Mouse (Mus musculus) T-helper 2 cell (primary cell): ENCODE measurements at regions not wholly inside any gene's neighbourhood (a gene's known extent, or its start where the extent isn't known, plus 50 kb on each side); places are given as distances from the start of the nearest gene placed in this dataset.

Source experiments
- in situ Hi-C: fragments of 300-600 bp; cut with MboI, MseI; formaldehyde crosslinking; loops from one replicate; pipeline ENCODE4 v1.15.1; 2025; ENCODE audit warnings: high pct_unique_total_duplicates

DNA sequence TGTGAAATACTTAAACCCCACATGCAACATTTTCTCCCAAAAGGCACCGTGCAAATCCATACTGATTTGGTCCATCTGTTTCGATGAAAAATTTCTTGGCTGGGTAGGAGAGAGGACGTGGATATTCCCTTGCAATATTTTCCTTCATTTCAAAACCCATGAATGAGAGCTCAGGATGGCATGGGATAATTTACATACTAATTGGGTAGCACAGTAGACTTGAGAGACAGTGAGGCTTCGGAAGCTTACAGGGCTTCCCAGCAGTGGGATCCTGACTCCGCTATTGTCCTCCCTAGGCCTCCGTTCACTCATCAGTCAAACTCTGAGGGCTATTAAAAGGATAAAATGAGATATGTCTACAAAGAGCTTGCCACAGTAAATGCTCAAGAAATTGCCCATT, 59.8 kb downstream of the Sox3 start:
- in situ Hi-C loops: loop anchor here (25.0 kb wide), 1 partner anchor 671 kb away; no protein-coding TSS in a partner anchor

DNA sequence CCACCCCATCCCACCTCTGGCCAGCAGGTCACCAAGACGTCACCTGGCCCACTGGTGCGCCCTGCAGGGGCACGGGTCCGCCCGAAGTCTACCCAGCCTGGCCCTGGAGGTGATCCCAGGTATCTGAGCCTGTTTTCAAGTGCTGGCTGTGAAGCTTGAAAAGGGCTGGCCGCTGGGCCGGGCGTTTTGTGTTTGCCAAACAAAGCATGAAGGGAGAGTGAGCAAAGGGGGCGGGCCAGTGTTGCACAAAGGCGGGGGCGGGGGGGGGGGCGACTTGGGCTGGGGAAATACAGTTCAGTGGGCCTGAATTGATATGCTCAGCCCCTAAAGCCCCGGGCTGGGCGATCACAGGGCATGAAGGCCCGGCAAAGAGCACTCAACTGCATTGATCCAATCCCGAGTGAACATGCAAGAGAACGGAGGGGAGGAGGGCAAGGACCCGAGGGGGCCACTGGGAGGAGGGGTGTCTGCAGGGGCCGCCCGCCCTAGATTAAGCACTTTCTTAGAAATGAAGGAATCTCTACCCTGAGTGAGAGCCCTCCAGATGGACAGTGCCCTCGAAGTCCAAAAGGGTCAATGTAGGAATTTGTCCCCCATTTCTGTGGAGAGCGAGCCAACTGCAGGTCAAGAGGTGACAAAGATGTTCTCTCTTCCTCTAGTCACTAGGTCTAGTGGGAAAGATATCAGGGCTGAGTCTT, 61.8 kb downstream of the Sox3 start:
- in situ Hi-C loops: loop anchor here (25.0 kb wide), 1 partner anchor 669 kb away; no protein-coding TSS in a partner anchor

GRCm38 (mm10) chrX:60825181-60826080, 67.8 kb downstream of the Sox3 start:
- in situ Hi-C loops: loop anchor here (25.0 kb wide), 1 partner anchor 663 kb away; no protein-coding TSS in a partner anchor

- in situ Hi-C loops: no loop called here
Observed at GRCm38 (mm10) chrX:60798567-60798966, 94.7 kb downstream of the Sox3 start.

- in situ Hi-C loops: no loop called here
Observed at GRCm38 (mm10) chrX:60780766-60781165, 112.5 kb downstream of the Sox3 start.

DNA sequence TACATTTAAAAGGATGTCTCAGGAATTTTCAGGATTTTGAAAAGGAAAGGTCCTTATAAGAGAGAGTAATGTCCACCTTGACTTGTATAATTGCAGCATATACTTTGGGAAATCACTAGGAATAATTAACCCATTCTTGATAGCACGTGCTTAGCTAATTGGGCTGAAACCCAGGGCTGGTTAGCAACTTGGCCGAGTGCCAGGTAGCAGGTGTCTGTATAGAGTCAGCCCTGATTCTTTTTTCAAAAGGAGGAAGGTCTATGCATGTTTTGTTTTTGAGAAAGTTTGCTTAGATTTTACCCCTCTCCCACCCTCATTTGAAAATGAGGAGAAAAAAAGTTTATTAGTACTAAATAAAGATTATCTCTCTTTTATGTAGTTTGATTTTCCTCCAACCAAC, 113.1 kb downstream of the Sox3 start:
- in situ Hi-C loops: no loop called here

GRCm38 (mm10) chrX:60773645-60774044, 119.6 kb downstream of the Sox3 start:
- in situ Hi-C loops: no loop called here

DNA sequence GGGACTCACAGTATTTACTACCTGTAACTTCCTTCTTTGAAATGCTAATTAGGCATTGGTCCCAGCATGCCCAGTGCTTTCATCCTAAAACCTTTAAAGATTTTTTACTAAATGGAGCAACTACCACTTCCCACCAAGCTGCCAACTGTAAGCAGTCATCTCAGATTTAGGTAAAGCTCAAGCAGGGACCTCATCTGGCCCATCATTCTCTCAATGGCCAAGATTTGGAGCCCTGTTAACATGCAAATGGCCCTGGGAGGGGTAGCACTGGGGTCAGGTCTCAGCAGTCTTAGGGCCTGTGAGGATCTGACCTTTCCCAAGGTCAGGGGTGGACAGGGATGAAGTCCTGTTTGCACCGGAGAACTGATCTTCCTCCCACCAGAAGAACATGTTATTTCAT, 120.8 kb downstream of the Sox3 start:
- in situ Hi-C loops: no loop called here

GRCm38 (mm10) chrX:60750456-60750855, 142.8 kb downstream of the Sox3 start:
- in situ Hi-C loops: no loop called here

GRCm38 (mm10) chrX:60743971-60744370, 149.3 kb downstream of the Sox3 start:
- in situ Hi-C loops: no loop called here

GRCm38 (mm10) chrX:60743020-60743707, 150.1 kb downstream of the Sox3 start:
- in situ Hi-C loops: no loop called here

DNA sequence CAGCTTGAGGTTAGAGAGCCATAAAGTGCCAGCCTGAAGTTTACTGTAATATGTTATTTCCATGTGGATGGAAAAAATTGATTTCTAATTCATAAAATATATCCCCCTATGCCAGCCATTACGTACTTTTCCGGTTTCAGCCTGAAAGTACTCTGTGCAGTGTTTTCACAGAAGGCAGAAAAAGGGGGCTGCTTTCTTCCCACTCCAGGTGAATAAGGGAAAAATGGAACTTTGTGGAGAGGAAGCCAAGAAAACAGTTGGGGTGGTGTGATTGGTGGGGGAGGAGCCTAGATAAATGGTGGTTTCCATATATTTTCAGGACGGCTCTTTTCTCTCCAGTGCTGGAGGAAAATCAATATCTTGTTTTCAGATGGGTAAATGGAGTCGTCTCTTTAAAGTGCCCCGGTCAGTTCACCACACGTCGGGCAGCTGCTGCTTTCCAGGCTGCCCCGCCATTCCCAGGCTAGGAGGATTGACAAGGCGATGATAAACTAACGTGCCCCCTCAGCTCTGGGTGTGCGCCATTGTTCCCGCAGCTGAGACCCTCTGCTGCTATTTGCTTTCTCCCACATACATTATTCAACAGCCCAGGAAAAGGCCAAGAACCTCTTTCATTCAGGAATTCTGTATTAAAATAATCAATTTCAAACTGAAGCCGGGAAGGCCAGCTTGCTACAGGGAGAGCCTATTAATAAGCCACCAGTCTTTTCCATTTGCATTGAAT, 127.1 kb upstream of the Atp11c start:
- in situ Hi-C loops: no loop called here

DNA sequence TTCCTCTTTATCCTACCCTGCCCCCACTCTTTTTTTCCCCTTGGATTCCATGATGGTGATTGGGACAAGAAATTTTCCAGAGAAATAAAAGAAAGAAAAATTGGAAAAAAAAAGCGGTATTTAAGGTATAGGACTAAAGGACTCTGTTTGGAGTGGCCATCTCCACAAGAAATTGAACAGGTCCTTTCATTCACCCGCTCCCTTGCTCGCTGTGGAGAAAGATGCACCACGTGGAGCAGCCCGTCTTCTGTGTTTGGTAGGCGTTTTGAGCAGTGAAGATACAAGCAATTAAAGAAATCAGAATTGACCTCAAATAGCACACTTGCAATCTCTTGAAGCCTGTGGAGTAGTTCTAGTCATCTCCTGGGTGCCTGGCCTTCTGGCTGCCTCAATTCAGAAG, 126.3 kb upstream of the Atp11c start:
- in situ Hi-C loops: no loop called here

DNA sequence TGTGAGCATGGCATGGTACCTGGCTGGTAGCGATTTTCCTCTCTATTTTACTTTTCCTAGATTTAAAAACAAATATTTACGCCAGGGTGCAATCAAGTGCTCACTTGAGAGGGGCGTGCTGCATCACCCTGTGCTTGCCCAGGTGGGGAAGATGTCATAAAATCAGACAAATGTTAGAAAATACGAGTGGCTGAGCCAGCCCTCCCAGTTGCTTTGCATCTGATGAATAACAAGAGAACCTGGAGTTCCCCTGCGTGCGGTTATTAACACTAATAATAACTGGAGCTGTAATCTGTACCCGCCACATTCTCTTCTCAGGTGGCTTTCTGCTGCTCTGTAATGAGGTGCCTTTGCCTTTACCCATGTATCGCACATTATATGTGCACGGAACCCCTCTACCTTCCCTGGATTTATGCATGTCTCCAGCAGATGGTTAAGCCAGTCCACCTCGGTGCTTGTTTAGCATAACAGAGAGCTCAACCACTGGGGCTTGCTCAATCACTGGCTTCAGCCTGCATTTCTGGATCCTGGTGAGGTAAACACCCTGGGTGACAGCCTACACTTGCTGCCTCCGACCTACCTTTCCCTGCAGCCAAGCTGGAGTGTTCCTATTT, 125.8 kb upstream of the Atp11c start:
- in situ Hi-C loops: no loop called here

DNA sequence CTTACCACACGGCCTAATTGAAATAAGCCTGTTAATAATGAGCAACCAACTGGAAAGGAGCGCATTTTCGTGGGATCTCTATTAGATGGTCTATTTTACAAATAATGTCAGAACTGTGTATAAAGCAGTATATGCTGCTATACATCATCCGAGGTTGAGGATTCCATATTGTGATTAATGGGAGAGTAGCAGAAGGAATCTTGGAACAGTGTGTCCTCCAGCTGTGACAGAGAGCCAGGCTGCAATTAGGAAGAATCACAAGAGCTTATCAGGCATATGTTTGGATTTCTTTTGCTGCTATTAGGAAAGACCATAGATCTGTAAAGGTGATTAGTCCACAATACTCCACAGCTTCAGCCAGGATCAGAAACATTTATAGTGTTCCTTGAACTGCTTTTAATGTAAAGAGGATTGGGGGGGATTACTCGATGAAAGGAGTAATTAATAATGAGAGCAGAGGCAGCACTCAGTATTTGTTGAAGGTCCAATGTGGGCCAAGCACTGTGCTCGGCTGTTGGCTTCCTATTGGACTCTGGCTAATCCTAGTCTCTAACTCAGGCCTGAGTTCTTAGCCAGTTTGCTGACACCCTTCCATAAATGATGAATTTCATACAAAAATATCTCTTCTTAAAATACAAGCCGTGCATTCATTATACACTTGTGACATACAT, 88.7 kb upstream of the Atp11c start:
- in situ Hi-C loops: no loop called here

DNA sequence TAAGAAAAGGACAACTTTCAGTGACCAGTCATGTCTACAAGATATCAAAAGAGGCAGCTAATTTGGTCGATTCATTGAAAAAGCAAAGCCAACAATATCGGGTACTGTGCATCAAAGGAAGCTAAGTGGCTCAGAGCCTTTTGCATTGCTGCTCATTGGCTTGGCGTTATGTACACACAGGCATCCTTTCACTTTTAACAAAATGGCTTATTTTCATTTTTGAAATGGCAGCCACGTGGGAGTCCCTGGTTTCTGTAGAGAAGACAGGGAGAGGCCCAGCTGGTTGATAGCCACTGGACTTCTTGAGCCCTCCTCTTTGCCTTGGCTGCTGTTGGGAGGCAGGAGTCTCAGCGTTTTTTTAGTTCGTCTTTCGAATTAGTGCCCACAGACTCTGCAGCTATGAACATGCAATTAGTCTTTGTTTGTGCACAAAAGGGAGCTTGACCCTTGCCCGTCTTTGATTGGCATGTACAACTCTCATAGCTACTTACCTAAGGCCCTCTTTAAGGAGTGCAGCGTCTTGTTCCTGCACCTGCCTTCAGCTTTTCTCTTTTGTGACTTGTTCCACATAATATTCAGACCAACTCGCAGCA, 52.3 kb upstream of the Atp11c start:
- in situ Hi-C loops: no loop called here
